Mouse (Mus musculus): ENCODE measurements around the gene Ptpn6. TPM values are rescaled to one million over a fixed set of nuclear protein-coding genes. Genes with fewer than 3 reads are reported as not detected.

Ptpn6 gene
- polyA plus RNA-seq, 1 experiment from 2014 or later: 6.9 TPM

GRCm38 (mm10) chr6:124757909-124758848, 19.7 kb upstream of the Ptpn6 start:
- no peak for ATAC-seq (ENCODE audit: insufficient read depth, low FRiP score, low TSS enrichment)
- 36% methylated on average over 5 of the region's 5 CpGs for WGBS
- Histone ChIP-seq H3K36me3 (ENCODE audit: control insufficient read depth, insufficient read depth, low read length) (no peaks in the 10 kb centered on the region), H3K27ac (ENCODE audit: low read depth, low read length) (peak overlapping the region; percentile 97), H3K27me3 (ENCODE audit: control insufficient read depth, insufficient read depth, low read length) (no peaks in the 10 kb centered on the region), H3K4me2 (ENCODE audit: low read depth) (peak overlapping the region; percentile 70), H3K9ac (ENCODE audit: low read length) (peak overlapping the region; percentile 94), H3K4me1 (ENCODE audit: control insufficient read depth, insufficient read depth, low read length) (peaks cover 27% of the 10 kb centered on the region), H3K9me3 (ENCODE audit: control insufficient read depth, low read length) (no peaks in the 10 kb centered on the region), H3K4me3 (ENCODE audit: low read depth, low read length) (peak overlapping the region; percentile 94)
- peak; percentile 65 for DNase-seq (ENCODE audit: low spot score)

GRCm38 (mm10) chr6:124757351-124757880, 18.9 kb upstream of the Ptpn6 start:
- no peaks in the 10 kb centered on the region for H3K27me3 ChIP-seq (ENCODE audit: control insufficient read depth, insufficient read depth, low read length)
- peak overlapping the region; percentile 94 for H3K4me3 ChIP-seq (ENCODE audit: low read depth, low read length)
- H3K9me3 ChIP-seq (ENCODE audit: control insufficient read depth, low read length): no peaks in the 10 kb centered on the region
- H3K4me2 ChIP-seq (ENCODE audit: low read depth): peak overlapping the region; percentile 70
- H3K27ac ChIP-seq (ENCODE audit: low read depth, low read length): peak overlapping the region; percentile 97
- 6% methylated on average over 5 of the region's 5 CpGs for WGBS
- DNase-seq (ENCODE audit: low spot score) (peak; percentile 29), ATAC-seq (ENCODE audit: insufficient read depth, low FRiP score, low TSS enrichment) (no peak)
- H3K9ac ChIP-seq (ENCODE audit: low read length): peak overlapping the region; percentile 94
- peaks cover 27% of the 10 kb centered on the region for H3K4me1 ChIP-seq (ENCODE audit: control insufficient read depth, insufficient read depth, low read length)
- H3K36me3 ChIP-seq (ENCODE audit: control insufficient read depth, insufficient read depth, low read length): no peaks in the 10 kb centered on the region

- Histone ChIP-seq H3K27ac (ENCODE audit: low read depth, low read length) (peak overlapping the region; percentile 97), H3K36me3 (ENCODE audit: control insufficient read depth, insufficient read depth, low read length) (no peaks in the 10 kb centered on the region), H3K27me3 (ENCODE audit: control insufficient read depth, insufficient read depth, low read length) (no peaks in the 10 kb centered on the region), H3K4me2 (ENCODE audit: low read depth) (peak overlapping the region; percentile 70), H3K9ac (ENCODE audit: low read length) (peak overlapping the region; percentile 94), H3K9me3 (ENCODE audit: control insufficient read depth, low read length) (no peaks in the 10 kb centered on the region), H3K4me3 (ENCODE audit: low read depth, low read length) (peak overlapping the region; percentile 94), H3K4me1 (ENCODE audit: control insufficient read depth, insufficient read depth, low read length) (peaks cover 27% of the 10 kb centered on the region)
- DNase-seq (ENCODE audit: low spot score) (peak; percentile 85), ATAC-seq (ENCODE audit: insufficient read depth, low FRiP score, low TSS enrichment) (peak; percentile 77)
- 1% methylated on average over 48 of the region's 54 CpGs for WGBS
Measured at GRCm38 (mm10) chr6:124756652-124757350, 18.3 kb upstream of the Ptpn6 start.

GRCm38 (mm10) chr6:124755831-124756595, 17.5 kb upstream of the Ptpn6 start, which contains the start of the genes Gm45234 and Atn1:
Gm45234 (minus strand) TSS chr6:124756021.
Atn1 (minus strand) TSS chr6:124756524.
- Histone ChIP-seq H3K36me3 (ENCODE audit: control insufficient read depth, insufficient read depth, low read length) (no peaks in the 10 kb centered on the region), H3K9ac (ENCODE audit: low read length) (peak within 1 kb of the TSS; percentile 94), H3K27ac (ENCODE audit: low read depth, low read length) (peak within 1 kb of the TSS; percentile 97), H3K4me3 (ENCODE audit: low read depth, low read length) (peak within 1 kb of the TSS; percentile 94), H3K4me1 (ENCODE audit: control insufficient read depth, insufficient read depth, low read length) (peaks cover 27% of the 10 kb centered on the region), H3K9me3 (ENCODE audit: control insufficient read depth, low read length) (no peaks in the 10 kb centered on the region), H3K4me2 (ENCODE audit: low read depth) (peak within 1 kb of the TSS; percentile 70), H3K27me3 (ENCODE audit: control insufficient read depth, insufficient read depth, low read length) (no peaks in the 10 kb centered on the region)
- DNase-seq (ENCODE audit: low spot score) (peak; percentile 79), ATAC-seq (ENCODE audit: insufficient read depth, low FRiP score, low TSS enrichment) (peak; percentile 54)
- WGBS: under 1% methylated on average over 62 of the region's 100 CpGs

DNA sequence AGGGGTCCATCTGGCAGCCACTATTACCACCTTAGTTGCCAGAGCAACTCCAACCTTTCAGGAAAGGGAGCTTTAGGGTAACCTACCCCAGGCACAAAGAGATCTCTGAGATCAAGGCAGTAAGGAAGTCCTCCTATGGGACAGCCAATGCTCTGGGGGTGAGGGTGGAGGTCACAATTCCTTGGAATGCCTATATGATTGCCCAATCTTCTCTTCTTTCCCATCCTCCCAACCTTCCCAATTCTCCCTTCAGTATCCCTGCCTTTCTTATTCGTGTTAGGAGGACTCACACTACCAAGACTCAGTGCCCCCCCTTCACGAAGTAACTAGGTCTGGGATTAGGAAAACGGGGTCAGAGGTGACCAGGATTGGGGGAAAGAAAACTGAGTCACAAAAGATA, 16.8 kb upstream of the Ptpn6 start:
- ATAC-seq (ENCODE audit: insufficient read depth, low FRiP score, low TSS enrichment): no peak
- 7% methylated on average over 3 of the region's 3 CpGs for WGBS
- peaks cover 27% of the 10 kb centered on the region for H3K4me1 ChIP-seq (ENCODE audit: control insufficient read depth, insufficient read depth, low read length)

GRCm38 (mm10) chr6:124753861-124754260, 15.3 kb upstream of the Ptpn6 start:
- H3K27ac ChIP-seq (ENCODE audit: low read depth, low read length): no peak overlapping the region
- H3K4me2 ChIP-seq (ENCODE audit: low read depth): no peak overlapping the region
- H3K9me3 ChIP-seq (ENCODE audit: control insufficient read depth, low read length): no peaks in the 10 kb centered on the region
- no peaks in the 10 kb centered on the region for H3K27me3 ChIP-seq (ENCODE audit: control insufficient read depth, insufficient read depth, low read length)
- H3K9ac ChIP-seq (ENCODE audit: low read length): no peak overlapping the region
- ATAC-seq (ENCODE audit: insufficient read depth, low FRiP score, low TSS enrichment) (no peak), DNase-seq (ENCODE audit: low spot score) (no peak)
- H3K4me3 ChIP-seq (ENCODE audit: low read depth, low read length): no peak overlapping the region
- peaks cover 27% of the 10 kb centered on the region for H3K4me1 ChIP-seq (ENCODE audit: control insufficient read depth, insufficient read depth, low read length)
- 96% methylated on average over 2 of the region's 2 CpGs for WGBS
- 0 out of 2 replicates have a peak, but pooled peaks cover 6% of the 10 kb centered on the region for H3K36me3 ChIP-seq (ENCODE audit: control insufficient read depth, insufficient read depth, low read length)

More for the DNA sequence above, 16.8 kb upstream of the Ptpn6 start:
- H3K9me3 ChIP-seq (ENCODE audit: control insufficient read depth, low read length): no peaks in the 10 kb centered on the region
- H3K27me3 ChIP-seq (ENCODE audit: control insufficient read depth, insufficient read depth, low read length): no peaks in the 10 kb centered on the region
- H3K36me3 ChIP-seq (ENCODE audit: control insufficient read depth, insufficient read depth, low read length): no peaks in the 10 kb centered on the region
- peak overlapping the region; percentile 94 for H3K9ac ChIP-seq (ENCODE audit: low read length)
- H3K27ac ChIP-seq (ENCODE audit: low read depth, low read length): peak overlapping the region; percentile 97; the same call in 1 of the 2 replicates
- DNase-seq (ENCODE audit: low spot score): no peak
- H3K4me3 ChIP-seq (ENCODE audit: low read depth, low read length): peak overlapping the region; percentile 94
- H3K4me2 ChIP-seq (ENCODE audit: low read depth): peak overlapping the region; percentile 70

DNA sequence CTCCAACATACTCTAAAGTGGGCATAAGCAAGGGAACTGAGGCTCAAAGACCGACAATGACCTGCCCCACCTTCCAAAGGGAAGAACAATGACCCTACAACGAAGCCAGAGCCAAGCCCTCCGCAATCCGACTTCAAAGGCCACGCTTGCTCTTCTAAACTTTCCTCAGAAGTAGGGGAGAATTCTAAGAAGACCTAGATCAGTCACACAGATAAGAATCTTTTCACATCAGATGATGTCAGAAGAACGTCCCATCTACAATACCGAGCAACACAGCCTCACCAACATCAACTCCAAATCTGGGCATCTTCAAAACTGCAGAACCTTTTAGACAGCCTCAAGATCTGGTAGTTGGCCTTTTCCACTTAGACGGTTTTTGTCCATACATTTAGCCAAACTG, 11.9 kb upstream of the Ptpn6 start:
- no peaks in the 10 kb centered on the region for H3K27me3 ChIP-seq (ENCODE audit: control insufficient read depth, insufficient read depth, low read length)
- no peak for ATAC-seq (ENCODE audit: insufficient read depth, low FRiP score, low TSS enrichment)
- no peak overlapping the region for H3K4me2 ChIP-seq (ENCODE audit: low read depth)
- no peak overlapping the region for H3K4me3 ChIP-seq (ENCODE audit: low read depth, low read length)
- peak; percentile 3 for DNase-seq (ENCODE audit: low spot score)
- WGBS: 89% methylated on average over 8 of the region's 8 CpGs
- H3K4me1 ChIP-seq (ENCODE audit: control insufficient read depth, insufficient read depth, low read length): peaks cover 21% of the 10 kb centered on the region
- H3K27ac ChIP-seq (ENCODE audit: low read depth, low read length): no peak overlapping the region
- H3K36me3 ChIP-seq (ENCODE audit: control insufficient read depth, insufficient read depth, low read length): peaks cover 14% of the 10 kb centered on the region
- no peak overlapping the region for H3K9ac ChIP-seq (ENCODE audit: low read length)
- H3K9me3 ChIP-seq (ENCODE audit: control insufficient read depth, low read length): no peaks in the 10 kb centered on the region
